ENCODE assay signal across 1 mouse cellular context in the genomic region with DNA sequence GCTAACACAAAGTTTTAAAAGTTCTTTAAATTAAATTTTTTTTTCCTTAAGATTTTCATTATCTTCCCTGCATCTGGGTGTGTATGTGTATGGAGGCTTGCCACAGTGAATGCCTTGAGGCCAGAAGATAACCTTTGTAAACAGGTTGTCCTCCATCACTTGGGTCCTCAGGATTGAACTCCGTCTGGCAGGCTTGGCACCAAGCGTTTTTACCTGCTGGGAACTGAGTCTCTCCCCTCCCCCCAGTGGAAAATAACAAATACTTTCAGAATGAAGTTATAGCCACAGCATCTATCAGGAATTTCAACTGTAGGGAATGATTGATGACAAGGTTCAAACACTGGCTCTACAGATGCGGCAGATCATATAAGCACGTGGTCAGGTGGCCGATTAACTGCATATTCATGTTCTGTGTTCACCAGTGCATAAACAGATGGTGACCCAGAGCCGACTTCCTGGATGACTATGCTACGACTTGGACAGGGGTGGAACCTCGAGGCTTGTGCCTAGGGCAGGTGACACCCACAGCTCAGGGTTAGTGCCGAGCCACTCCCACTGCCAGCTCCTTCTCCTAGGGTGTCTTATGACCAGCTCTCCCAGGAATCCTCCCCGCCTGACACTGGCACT.
TF ChIP-seq lines count a peak whose summit lies in the region.

No protein-coding gene starts in this region.

TF ChIP-seq in CH12.LX, 34 proteins besides CTCF, POLR2A, EP300 and RAD21 (continued from another document):
- TF ChIP-seq TBP (conservative IDR thresholded peaks at IDR 0.05; ENCODE audit: low read depth, low read length) (0 out of 2 replicates have a peak, but pooled peaks have one; percentile 17), MAZ (IDR thresholded peaks at IDR 0.05; ENCODE audit: low read depth, low read length) (no peak), GABPA (IDR thresholded peaks at IDR 0.05; ENCODE audit: insufficient replicate concordance, low read depth, low read length) (no peak), SMC3 (IDR thresholded peaks at IDR 0.05; ENCODE audit: low read depth, low read length) (no peak), ZC3H11A (IDR thresholded peaks at IDR 0.05; ENCODE audit: low read depth, low read length) (no peak), ELF1 (IDR thresholded peaks at IDR 0.05; ENCODE audit: low read depth, low read length) (peak; percentile 91), MAX (IDR thresholded peaks at IDR 0.05; ENCODE audit: low read length) (peak; percentile 99), MYC (IDR thresholded peaks at IDR 0.05; ENCODE audit: low read depth, low read length) (peak; percentile 94), IRF4 (IDR thresholded peaks at IDR 0.05; ENCODE audit: low read depth, low read length) (no peak; the same call in 1 of the 2 replicates), CHD1 (IDR thresholded peaks at IDR 0.05; ENCODE audit: low read depth, low read length) (no peak), RCOR1 (conservative IDR thresholded peaks at IDR 0.05; ENCODE audit: low read depth, low read length) (no peak), UBTF (IDR thresholded peaks at IDR 0.05; ENCODE audit: low read depth, low read length) (no peak), TCF12 (IDR thresholded peaks at IDR 0.05; ENCODE audit: low read depth, low read length) (peak; percentile 58; the same call in 1 of the 2 replicates), MEF2A (IDR thresholded peaks at IDR 0.05; ENCODE audit: borderline replicate concordance, low read depth, low read length) (no peak), POLR2AphosphoS2 (IDR thresholded peaks at IDR 0.05; ENCODE audit: low read depth, low read length) (no peak), E2F4 (IDR thresholded peaks at IDR 0.05; ENCODE audit: insufficient replicate concordance, low read depth, low read length) (no peak), JUN (IDR thresholded peaks at IDR 0.05; ENCODE audit: insufficient read depth, low read depth, low read length) (no peak), USF2 (conservative IDR thresholded peaks at IDR 0.05; ENCODE audit: low read depth, low read length) (peak; percentile 65), SIN3A (IDR thresholded peaks at IDR 0.05; ENCODE audit: low read length) (peak; percentile 33; the same call in 1 of the 2 replicates), MAFK (IDR thresholded peaks at IDR 0.05; ENCODE audit: insufficient replicate concordance, low read length) (no peak), CHD2 (IDR thresholded peaks at IDR 0.05; ENCODE audit: low read length) (peak; percentile 71; the same call in 1 of the 2 replicates), ZKSCAN1 (IDR thresholded peaks at IDR 0.05; ENCODE audit: borderline replicate concordance, low read depth, low read length) (no peak), NRF1 (IDR thresholded peaks at IDR 0.05; ENCODE audit: low read depth, low read length) (no peak), PAX5 (IDR thresholded peaks at IDR 0.05; ENCODE audit: low read length) (no peak), NELFE (IDR thresholded peaks at IDR 0.05; ENCODE audit: low read depth, low read length) (0 out of 2 replicates have a peak, but pooled peaks have one; percentile 12), HCFC1 (IDR thresholded peaks at IDR 0.05; ENCODE audit: low read depth, low read length) (no peak), USF1 (IDR thresholded peaks at IDR 0.05; ENCODE audit: low read depth, low read length) (peak; percentile 78), KAT2A (IDR thresholded peaks at IDR 0.05; ENCODE audit: insufficient replicate concordance, low read length) (no peak), ZNF384 (IDR thresholded peaks at IDR 0.05; ENCODE audit: low read depth, low read length) (no peak; the same call in none of the 2 replicates), MXI1 (IDR thresholded peaks at IDR 0.05; ENCODE audit: low read depth, low read length) (peak; percentile 62; the same call in 1 of the 2 replicates)
